Mouse (Mus musculus): Measurements from ENCODE around the gene Smad9. TPM values are rescaled to one million over a fixed set of nuclear protein-coding genes. Genes with fewer than 3 reads are reported as not detected.
A peak's percentile ranks its signal among the peaks of the same experiment; 100 is the strongest.

Smad9 gene
- polyA plus RNA-seq, 1 experiment from 2014 or later, result 1.8 TPM

GRCm38 (mm10) chr3:54791822-54792677, 36.7 kb downstream of the Smad9 start:
- no peak for ATAC-seq (ENCODE audit: insufficient number of reproducible peaks, insufficient read depth, low FRiP score, low TSS enrichment, low read depth)
- H3K4me2 ChIP-seq, result no peak overlapping the region
- no peaks in the 10 kb centered on the region for H3K9me3 ChIP-seq
- no peak overlapping the region for H3K4me3 ChIP-seq
- no peak overlapping the region for H3K27ac ChIP-seq
- no peak overlapping the region for H3K9ac ChIP-seq
- H3K4me1 ChIP-seq, result no peaks in the 10 kb centered on the region
- H3K36me3 ChIP-seq, result peaks cover 32% of the 10 kb centered on the region
- no peaks in the 10 kb centered on the region for H3K27me3 ChIP-seq
- WGBS, result 75% methylated on average over 10 of the region's 10 CpGs

DNA sequence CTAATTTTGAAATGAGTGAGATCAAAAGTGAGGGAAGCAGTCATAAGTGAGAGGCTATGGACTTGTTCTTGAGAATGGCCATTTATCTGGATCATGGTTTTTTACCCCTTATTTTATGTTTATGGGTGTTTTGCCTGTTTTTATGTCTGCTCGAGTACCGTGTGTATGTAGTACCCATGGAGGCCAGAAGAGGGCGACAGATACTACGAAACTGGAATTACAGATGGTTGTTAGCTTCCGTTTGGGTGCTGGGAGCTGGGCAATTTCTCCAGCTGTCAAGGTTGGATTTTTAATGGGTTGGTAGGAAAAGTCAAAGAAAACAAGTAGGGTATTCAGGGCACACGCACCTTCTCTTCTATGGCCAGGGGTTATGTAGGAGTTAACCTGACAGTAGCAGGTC, 38.4 kb downstream of the Smad9 start:
- 86% methylated on average over 6 of the region's 6 CpGs for WGBS
- ATAC-seq (ENCODE audit: insufficient number of reproducible peaks, insufficient read depth, low FRiP score, low TSS enrichment, low read depth), result no peak

DNA sequence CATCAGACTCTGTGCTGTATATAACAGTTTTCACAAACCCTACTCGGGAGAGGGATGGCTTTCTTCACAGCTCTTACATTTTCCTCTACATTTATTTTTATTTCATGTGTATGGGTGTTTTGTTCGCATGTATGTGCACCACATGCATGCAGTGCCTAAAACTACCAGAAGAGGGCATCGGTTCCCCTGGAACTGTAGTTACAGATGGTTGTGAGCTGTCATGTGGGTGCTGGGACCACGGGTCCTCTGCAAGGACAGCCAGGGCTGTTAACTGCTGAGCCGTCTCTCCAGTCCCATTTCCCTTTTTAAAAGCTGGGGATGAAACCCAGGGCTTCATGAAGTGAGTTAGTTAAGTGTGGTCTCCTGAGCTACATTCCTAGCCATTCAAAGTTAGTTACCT, 40.0 kb downstream of the Smad9 start:
- Histone ChIP-seq H3K27me3 (no peaks in the 10 kb centered on the region), H3K36me3 (peaks cover 21% of the 10 kb centered on the region), H3K4me1 (no peaks in the 10 kb centered on the region), H3K4me2 (no peak overlapping the region), H3K9me3 (no peaks in the 10 kb centered on the region), H3K9ac (no peak overlapping the region), H3K27ac (no peak overlapping the region), H3K4me3 (no peak overlapping the region)
- ATAC-seq (ENCODE audit: insufficient number of reproducible peaks, insufficient read depth, low FRiP score, low TSS enrichment, low read depth), result no peak
- WGBS, result 97% methylated on average over 5 of the region's 5 CpGs

More for the DNA sequence above, 38.4 kb downstream of the Smad9 start:
- H3K9ac ChIP-seq, result no peak overlapping the region
- H3K9me3 ChIP-seq, result no peaks in the 10 kb centered on the region
- H3K4me1 ChIP-seq, result no peaks in the 10 kb centered on the region
- H3K4me2 ChIP-seq, result no peak overlapping the region
- H3K4me3 ChIP-seq, result no peak overlapping the region
- peaks cover 28% of the 10 kb centered on the region for H3K36me3 ChIP-seq
- no peaks in the 10 kb centered on the region for H3K27me3 ChIP-seq
- no peak overlapping the region for H3K27ac ChIP-seq

DNA sequence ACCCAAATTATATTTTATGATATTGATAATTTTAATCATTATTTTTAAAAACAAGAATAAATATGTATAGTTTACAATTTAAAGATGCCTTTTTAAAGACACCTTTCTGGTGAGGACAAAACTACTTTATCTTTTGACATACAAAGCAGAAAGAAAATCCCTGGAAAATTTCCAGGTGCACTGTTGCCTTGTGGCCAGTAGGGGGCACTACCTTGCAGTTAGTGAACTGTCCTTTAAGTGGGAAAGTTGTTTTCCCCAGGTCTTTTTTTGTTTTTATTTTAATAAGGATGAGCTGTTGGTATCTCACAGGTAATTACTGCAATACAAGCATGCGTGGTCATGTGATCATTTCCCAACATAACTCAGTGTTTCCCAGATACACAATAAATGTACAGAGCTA, 40.4 kb downstream of the Smad9 start:
- WGBS, result 86% methylated on average over 1 of the region's 1 CpGs
- H3K4me2 ChIP-seq, result no peak overlapping the region
- H3K27me3 ChIP-seq, result no peaks in the 10 kb centered on the region
- no peak overlapping the region for H3K27ac ChIP-seq
- H3K9me3 ChIP-seq, result no peaks in the 10 kb centered on the region
- H3K4me3 ChIP-seq, result no peak overlapping the region
- no peak for ATAC-seq (ENCODE audit: insufficient number of reproducible peaks, insufficient read depth, low FRiP score, low TSS enrichment, low read depth)
- H3K36me3 ChIP-seq, result peaks cover 21% of the 10 kb centered on the region
- no peak overlapping the region for H3K9ac ChIP-seq
- no peaks in the 10 kb centered on the region for H3K4me1 ChIP-seq

- H3K27me3 ChIP-seq, result no peaks in the 10 kb centered on the region
- no peak for ATAC-seq (ENCODE audit: insufficient number of reproducible peaks, insufficient read depth, low FRiP score, low TSS enrichment, low read depth)
- no peaks in the 10 kb centered on the region for H3K4me1 ChIP-seq
- H3K9ac ChIP-seq, result no peak overlapping the region
- WGBS, result 45% methylated on average over 16 of the region's 16 CpGs
- no peak overlapping the region for H3K4me2 ChIP-seq
- H3K27ac ChIP-seq, result no peak overlapping the region
- H3K36me3 ChIP-seq, result peaks cover 18% of the 10 kb centered on the region
- H3K4me3 ChIP-seq, result no peak overlapping the region
- H3K9me3 ChIP-seq, result no peaks in the 10 kb centered on the region
Observed at GRCm38 (mm10) chr3:54797211-54797610, 41.8 kb downstream of the Smad9 start.

- 94% methylated on average over 8 of the region's 8 CpGs for WGBS
- no peak overlapping the region for H3K27ac ChIP-seq
- H3K9me3 ChIP-seq, result no peaks in the 10 kb centered on the region
Observed at GRCm38 (mm10) chr3:54803713-54804112, 48.3 kb downstream of the Smad9 start.

GRCm38 (mm10) chr3:54807061-54807661, 51.8 kb downstream of the Smad9 start:
- Histone ChIP-seq H3K27ac (peak overlapping the region; percentile 81), H3K4me3 (peak overlapping the region; percentile 86), H3K4me1 (peaks cover 21% of the 10 kb centered on the region), H3K4me2 (peak overlapping the region; percentile 89), H3K27me3 (no peaks in the 10 kb centered on the region), H3K9ac (peak overlapping the region; percentile 97), H3K36me3 (peaks cover 19% of the 10 kb centered on the region), H3K9me3 (no peaks in the 10 kb centered on the region)
- ATAC-seq (ENCODE audit: insufficient number of reproducible peaks, insufficient read depth, low FRiP score, low TSS enrichment, low read depth), result peak; percentile 45; the same call in 1 of the 2 replicates
- under 1% methylated on average over 56 of the region's 56 CpGs for WGBS

More at GRCm38 (mm10) chr3:54803713-54804112, 48.3 kb downstream of the Smad9 start:
- no peak overlapping the region for H3K4me3 ChIP-seq
- no peaks in the 10 kb centered on the region for H3K27me3 ChIP-seq
- H3K36me3 ChIP-seq, result peaks cover 19% of the 10 kb centered on the region
- H3K4me2 ChIP-seq, result no peak overlapping the region
- no peak for ATAC-seq (ENCODE audit: insufficient number of reproducible peaks, insufficient read depth, low FRiP score, low TSS enrichment, low read depth)
- no peak overlapping the region for H3K9ac ChIP-seq
- H3K4me1 ChIP-seq, result peaks cover 21% of the 10 kb centered on the region

DNA sequence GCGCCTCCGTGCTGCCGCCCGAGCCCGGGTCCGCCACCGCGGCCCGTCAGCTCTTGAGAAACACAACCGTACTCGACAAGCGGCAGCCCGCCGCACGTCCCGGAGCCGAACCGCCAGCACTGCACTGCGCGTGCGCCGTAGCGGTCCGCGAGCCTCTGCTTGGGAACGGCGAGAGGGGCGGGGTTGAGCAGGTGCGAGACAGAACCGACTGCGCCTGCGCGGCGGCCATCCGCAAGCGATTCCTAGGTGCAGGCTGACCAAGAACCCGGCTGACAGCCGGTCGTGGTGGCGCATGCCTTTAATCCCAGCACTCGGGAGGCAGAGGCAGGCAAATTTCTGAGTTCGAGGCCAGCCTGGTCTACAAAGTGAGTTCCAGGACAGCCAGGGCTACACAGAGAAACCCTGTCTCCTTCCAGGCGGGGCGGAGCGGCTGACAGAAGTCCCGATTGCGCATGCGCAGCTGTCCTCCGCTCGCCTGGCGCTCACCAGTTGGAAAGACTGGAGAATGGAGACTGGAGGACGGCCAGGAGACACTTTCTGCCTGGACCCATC, 52.4 kb downstream of the Smad9 start, which contains the start of gene Rfxap:
Gene Rfxap (minus strand): TSS at position 126 of the 552 bp plus-strand sequence.
- under 1% methylated on average over 52 of the region's 52 CpGs for WGBS
- Histone ChIP-seq H3K4me2 (peak within 1 kb of the TSS; percentile 89), H3K36me3 (peaks cover 13% of the 10 kb centered on the region), H3K27me3 (no peaks in the 10 kb centered on the region), H3K27ac (peak within 1 kb of the TSS; percentile 81), H3K9me3 (no peaks in the 10 kb centered on the region), H3K4me3 (peak within 1 kb of the TSS; percentile 86), H3K9ac (peak within 1 kb of the TSS; percentile 97), H3K4me1 (peaks cover 21% of the 10 kb centered on the region)
- ATAC-seq (ENCODE audit: insufficient number of reproducible peaks, insufficient read depth, low FRiP score, low TSS enrichment, low read depth), result peak; percentile 91

- Histone ChIP-seq H3K9me3 (no peaks in the 10 kb centered on the region), H3K9ac (no peak overlapping the region), H3K4me3 (no peak overlapping the region), H3K4me2 (no peak overlapping the region), H3K27me3 (no peaks in the 10 kb centered on the region), H3K4me1 (peaks cover 21% of the 10 kb centered on the region), H3K36me3 (peaks cover 5% of the 10 kb centered on the region), H3K27ac (no peak overlapping the region)
- 65% methylated on average over 5 of the region's 5 CpGs for WGBS
- ATAC-seq (ENCODE audit: insufficient number of reproducible peaks, insufficient read depth, low FRiP score, low TSS enrichment, low read depth), result no peak
Observed at GRCm38 (mm10) chr3:54809111-54809510, 53.7 kb downstream of the Smad9 start.

DNA sequence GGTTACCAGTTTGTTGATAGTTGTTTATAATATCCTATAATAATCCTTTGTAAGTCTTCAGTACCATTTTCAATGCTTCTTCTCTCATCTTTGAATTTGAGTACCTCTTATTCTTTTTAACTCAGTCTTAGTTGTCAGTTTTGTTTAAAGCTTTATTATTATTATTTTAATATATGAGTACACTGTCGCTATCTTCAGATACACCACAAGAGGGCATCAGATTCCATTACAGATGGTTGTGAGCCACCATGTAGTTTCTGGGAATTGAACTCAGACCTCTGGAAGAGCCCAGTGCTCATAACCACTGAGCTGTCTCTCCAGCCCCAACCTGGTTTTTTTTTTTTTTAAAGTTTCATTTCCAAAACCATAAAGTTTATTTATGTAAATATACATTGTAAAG, 56.2 kb downstream of the Smad9 start:
- H3K9me3 ChIP-seq, result no peaks in the 10 kb centered on the region
- no peak for ATAC-seq (ENCODE audit: insufficient number of reproducible peaks, insufficient read depth, low FRiP score, low TSS enrichment, low read depth)
- no peak overlapping the region for H3K4me2 ChIP-seq
- peaks cover 7% of the 10 kb centered on the region for H3K4me1 ChIP-seq
- 56% methylated on average over 1 of the region's 1 CpGs for WGBS
- no peaks in the 10 kb centered on the region for H3K27me3 ChIP-seq
- no peak overlapping the region for H3K9ac ChIP-seq
- no peak overlapping the region for H3K4me3 ChIP-seq
- no peak overlapping the region for H3K27ac ChIP-seq
- no peaks in the 10 kb centered on the region for H3K36me3 ChIP-seq

- Histone ChIP-seq H3K4me3 (no peak overlapping the region), H3K9me3 (no peaks in the 10 kb centered on the region), H3K4me1 (no peaks in the 10 kb centered on the region), H3K36me3 (no peaks in the 10 kb centered on the region), H3K27me3 (0 out of 2 replicates have a peak, but pooled peaks cover 3% of the 10 kb centered on the region), H3K9ac (no peak overlapping the region), H3K27ac (no peak overlapping the region), H3K4me2 (no peak overlapping the region)
- WGBS, result 62% methylated on average over 6 of the region's 6 CpGs
- no peak for ATAC-seq (ENCODE audit: insufficient number of reproducible peaks, insufficient read depth, low FRiP score, low TSS enrichment, low read depth)
Observed at GRCm38 (mm10) chr3:54813418-54813988, 58.1 kb downstream of the Smad9 start.
